Mouse (Mus musculus) adrenal gland, postnatal 4 days (tissue): Measurements from ENCODE around the gene Phb. TPM values are rescaled to one million over a fixed set of nuclear protein-coding genes. Genes with fewer than 3 reads are reported as not detected.
"Not testable (repeated sequence)": the region's sequence is repeated elsewhere in the genome, so short reads cannot be mapped to it uniquely, and the experiment has no call there.

Source experiments
- DNase-seq, 2 experiments: peaks; one replicate each; pipeline ENCODE4 v3.0.0; 2021 to 2022; ENCODE audit warnings: low spot score in 2 of 2, mixed read lengths in 2 of 2
- total RNA-seq, 2 experiments: library from RNA; stranded (reverse); gene quantifications; 2 replicates each; pipeline ENCODE4 v1.2.3; 2021

Phb gene
- total RNA-seq, 2 experiments from 2014 or later, result 215 to 226 TPM

- no peak for DNase-seq
These were observed 17.2 kb upstream of the Phb start for GRCm38 (mm10) chr11:95649560-95649959.

DNA sequence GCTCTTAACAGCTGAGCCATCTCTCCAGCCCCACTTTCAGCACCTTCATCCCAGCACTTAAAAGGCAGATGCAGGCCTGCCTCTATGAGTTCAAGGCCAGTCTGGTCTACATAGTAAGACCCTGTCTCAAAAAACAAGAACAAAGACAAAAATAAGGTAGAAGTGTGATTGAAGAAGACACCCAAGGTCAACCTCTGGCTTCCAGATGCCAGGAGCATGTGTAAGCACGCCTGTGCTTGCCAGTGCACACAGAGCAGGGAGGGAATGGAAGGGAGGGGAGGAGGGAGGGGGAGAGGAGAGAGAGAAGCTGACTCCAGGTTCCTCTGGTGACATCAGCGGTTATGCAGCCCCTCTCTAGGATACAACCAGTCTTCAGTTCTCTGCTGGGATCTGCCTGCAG, 16.8 kb upstream of the Phb start:
- DNase-seq, result no peak

DNA sequence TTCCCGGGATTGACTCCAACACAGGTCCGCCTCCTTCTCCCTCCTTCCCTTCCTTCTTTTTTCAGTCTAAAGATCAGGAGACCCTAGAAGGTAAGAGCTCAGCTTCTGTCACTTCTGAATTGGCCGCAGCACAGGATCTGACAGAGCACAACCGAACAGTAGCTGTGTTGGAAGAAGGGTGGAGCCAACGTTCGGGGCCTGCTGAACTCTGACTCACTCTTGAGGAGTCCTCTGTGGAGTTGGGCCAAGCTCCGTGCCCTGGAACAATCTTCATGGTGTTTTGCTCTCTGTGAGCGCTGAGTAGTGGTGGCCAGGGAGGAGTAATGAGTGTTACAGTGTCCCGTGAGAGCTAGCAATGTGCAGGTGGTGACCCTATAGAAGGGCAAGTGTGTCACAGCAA, 15.8 kb upstream of the Phb start:
- DNase-seq, result no peak

GRCm38 (mm10) chr11:95657449-95657848, 9.3 kb upstream of the Phb start:
- no peak for DNase-seq

- peak in 1 of 2 experiments; percentile 43 for DNase-seq
These were observed 420 bp downstream of the Phb start for GRCm38 (mm10) chr11:95667177-95667576.

GRCm38 (mm10) chr11:95668086-95668485, 1.3 kb downstream of the Phb start:
- not testable (repeated sequence) for DNase-seq

GRCm38 (mm10) chr11:95675498-95675897, 8.7 kb downstream of the Phb start:
- no peak for DNase-seq

DNA sequence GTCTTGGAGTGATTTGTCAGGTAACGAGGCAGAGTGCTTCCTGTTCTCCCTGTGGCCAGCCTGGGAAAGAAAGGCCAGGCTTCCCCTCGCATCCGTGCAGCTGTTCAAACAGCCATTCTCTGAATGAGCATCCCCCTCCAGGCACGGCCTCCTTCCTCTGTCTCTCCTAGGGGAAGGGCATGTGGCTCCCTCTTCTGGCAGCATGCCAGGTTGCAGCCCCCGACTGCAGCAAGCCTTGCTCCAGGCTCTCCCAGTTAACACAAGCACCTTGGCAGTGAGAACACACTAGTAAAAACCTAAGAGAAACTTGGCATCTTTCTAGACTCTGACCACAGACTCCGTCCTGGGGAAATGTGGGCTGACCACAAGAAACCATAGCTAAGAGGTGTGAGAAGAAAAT, 9.6 kb downstream of the Phb start:
- peak; percentile 30 to 37 for DNase-seq

DNA sequence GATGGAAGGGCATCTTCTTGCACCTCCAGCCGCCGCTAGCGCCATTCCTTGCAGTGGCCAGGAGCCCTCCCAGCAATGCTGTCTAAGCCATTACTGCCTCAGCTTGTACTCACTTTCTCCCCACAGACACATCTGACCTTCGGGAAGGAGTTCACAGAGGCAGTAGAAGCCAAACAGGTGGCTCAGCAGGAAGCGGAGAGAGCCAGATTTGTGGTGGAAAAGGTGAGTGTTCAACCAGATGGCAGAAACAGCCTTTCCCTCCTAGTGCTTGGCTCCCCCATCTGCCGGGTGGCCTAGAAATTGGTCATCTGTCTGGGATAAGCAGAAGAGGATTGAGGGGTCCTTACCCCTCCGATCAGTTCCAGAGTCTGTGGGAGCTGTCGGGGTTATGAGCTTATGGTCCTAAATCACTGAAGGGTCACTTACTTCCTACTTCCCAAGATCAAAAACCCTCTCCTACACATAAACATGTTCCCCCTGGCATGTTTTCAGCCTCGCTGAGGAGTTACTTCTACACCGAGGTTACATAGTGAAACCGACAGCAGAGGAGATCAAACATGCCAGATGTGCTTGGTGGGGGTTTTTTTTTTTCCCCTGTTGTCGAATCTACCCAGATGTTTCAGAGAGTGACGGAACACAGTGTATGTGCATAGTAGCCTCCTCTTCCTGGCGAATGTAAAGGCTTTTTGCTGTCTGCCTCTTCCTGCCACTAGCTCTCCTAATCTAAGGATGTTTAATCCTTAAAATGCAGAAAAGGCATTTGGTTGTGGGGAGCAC, 11.4 kb downstream of the Phb start:
- no peak for DNase-seq

DNA sequence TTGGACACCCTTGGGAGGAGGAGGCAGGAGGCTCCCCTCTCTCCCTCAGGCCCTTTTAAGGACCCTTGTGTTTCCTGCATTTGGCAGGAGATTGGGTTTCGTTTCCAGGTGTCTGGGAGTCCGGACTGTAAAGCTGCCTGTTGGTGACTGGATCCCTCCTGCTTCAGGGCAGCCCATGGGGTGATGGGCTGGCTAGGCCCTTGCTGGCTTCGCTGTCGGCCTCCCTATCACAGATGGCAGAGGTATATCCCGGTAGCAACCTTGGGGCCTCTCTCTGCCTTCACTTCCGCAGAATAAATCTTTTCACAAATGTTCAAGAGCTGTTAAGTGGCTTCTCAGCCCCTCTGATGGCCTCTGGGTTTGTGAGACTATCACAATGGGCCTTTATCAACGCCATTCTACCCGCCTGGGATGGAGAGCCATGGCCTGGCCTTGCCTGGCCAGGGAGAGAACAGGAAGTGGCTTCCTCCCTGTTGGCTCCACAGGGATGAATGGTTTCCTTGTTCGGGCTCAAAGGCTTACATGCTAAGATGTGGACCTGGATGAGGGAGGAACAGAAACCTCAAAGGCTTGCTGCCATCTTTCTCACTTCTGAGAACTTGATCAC, 15.3 kb downstream of the Phb start:
- no peak for DNase-seq

- no peak for DNase-seq
These were observed 16.2 kb downstream of the Phb start for GRCm38 (mm10) chr11:95682946-95683345.

DNA sequence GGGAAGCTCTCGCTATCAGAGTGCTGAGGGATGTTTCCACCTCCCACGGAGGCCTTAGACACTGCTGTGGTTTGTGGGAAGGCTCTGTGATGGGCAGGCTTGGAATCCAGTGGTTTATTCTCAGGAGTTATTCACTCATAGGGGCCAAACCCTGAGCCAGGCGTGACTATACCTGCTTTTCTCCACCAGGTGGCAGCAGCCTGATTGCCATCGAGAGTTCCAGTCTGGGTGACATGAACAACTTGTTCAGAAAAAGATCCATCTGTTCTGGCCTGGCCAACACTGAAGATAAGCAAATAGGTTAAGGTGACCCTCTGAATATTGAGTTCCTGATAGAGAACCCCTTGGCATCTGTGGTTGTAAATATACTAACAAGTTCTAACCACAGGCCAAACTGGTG, 19.3 kb downstream of the Phb start:
- peak; percentile 49 to 56 for DNase-seq

- no peak for DNase-seq
These were observed 20.4 kb downstream of the Phb start for GRCm38 (mm10) chr11:95687084-95687656.

DNA sequence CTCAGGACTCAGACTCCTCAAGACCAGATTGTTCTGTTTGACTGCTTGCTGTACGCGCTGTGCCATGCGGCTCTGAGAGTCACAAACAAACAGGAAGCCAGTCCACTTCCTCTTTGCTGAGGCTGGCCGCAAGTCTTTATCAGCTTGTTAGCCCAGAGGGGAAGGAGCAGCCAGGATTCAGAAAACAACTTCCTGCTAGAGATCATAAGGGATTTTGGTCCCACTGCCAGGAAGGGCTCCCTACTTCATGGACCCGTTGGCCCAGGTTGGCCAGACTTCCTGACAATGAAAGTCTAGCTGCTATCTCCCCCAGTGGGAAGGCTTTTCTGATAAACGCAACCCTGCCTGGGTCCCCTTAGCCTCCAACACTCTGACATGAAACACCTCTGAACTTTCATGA, 21.8 kb downstream of the Phb start:
- no peak for DNase-seq

GRCm38 (mm10) chr11:95688981-95689380, 22.2 kb downstream of the Phb start:
- no peak for DNase-seq

GRCm38 (mm10) chr11:95689544-95689943, 22.8 kb downstream of the Phb start:
- DNase-seq, result no peak

DNA sequence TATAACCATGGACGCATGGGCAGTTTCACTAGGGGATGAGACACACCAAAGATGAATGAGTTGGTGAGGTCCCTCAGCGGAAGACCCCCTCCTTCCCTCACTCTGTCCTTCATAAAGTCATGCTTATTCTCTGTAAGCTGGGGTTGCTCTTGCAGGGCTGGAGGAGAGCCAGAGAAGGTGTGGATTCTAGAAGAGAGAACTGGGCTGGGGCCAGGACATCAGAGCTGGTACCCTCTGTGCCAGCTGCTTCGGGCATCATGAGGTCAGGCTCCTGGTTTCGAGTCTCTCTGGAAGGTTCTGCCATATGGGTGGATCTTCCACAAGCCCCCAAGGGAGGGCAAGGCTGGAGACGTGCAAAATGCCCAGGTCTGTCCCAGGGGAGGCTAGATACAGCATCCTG, 31.8 kb downstream of the Phb start:
- no peak for DNase-seq

DNA sequence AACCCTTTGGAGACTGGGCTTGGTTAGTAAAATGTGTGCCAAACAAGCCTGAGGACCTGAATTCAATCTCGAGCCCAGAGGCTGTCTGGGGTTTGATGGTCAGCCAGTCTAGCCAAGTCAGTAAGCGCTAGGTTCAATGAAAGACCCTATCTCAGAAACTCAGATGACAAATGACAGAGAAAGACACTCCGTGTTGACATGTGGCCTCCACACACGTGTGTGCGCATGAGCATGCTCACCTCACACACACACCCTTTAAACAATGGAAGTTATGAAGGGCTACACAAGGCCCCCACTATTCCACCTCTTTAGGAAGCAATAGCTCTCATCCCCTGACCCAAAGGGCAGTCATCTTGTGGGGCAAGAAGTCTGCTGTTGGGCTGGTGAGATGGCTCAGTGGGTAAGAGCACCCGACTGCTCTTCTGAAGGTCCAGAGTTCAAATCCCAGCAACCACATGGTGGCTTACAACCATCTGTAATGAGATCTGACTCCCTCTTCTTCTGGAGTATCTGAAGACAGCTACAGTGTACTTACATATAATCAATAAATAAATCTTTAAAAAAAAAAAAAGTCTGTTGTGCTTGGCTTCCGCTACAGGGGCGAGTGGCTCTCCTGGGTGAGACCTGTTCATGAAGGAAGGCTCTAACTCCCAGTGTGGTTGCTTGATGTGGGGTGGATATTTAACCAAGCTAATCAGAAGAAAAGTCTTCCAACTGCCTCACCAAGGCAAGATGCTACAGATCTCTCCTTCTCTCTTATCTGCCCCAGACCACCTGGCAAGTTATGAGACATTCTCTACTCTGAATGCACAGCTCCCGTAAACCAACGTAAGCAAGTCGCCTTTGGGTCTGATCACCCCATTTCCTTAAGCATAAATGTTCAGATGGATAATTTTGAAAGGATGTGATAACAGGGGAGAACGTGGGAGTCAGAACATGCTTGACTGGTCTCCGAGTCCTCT, 34.3 kb downstream of the Phb start:
- no peak for DNase-seq

- no peak for DNase-seq
These were observed 37.5 kb downstream of the Phb start for GRCm38 (mm10) chr11:95704032-95704969.

- no peak for DNase-seq
These were observed 38.2 kb downstream of the Phb start for GRCm38 (mm10) chr11:95704970-95705330.
